Mouse (Mus musculus) liver, embryonic 14.5 days (tissue): ENCODE results near the gene Gabrd. TPM values are rescaled to one million over a fixed set of nuclear protein-coding genes. Genes with fewer than 3 reads are reported as not detected.

ENCODE experiments used
- ATAC-seq: fragments of 200-750 bp; cut with Nextera tagmentation; 2 replicates; pipeline ENCODE4 v1.8.0; 2017; ENCODE audit warnings: moderate number of reproducible peaks, mild to moderate bottlenecking, moderate library complexity; ENCODE audit not compliant: insufficient read depth
- DNase-seq, 3 experiments: peaks; one replicate each; pipeline ENCODE4 v3.0.0-alpha.2; 2012 to 2013; ENCODE audit warnings: low read depth in 3 of 3, low spot score in 3 of 3
- H3K27ac ChIP-seq: fragments of 300-500 bp; sonication (generic); 2 replicates; pipeline ENCODE4 v1.5.1; 2014; ENCODE audit warnings: moderate library complexity, mild to moderate bottlenecking, control low read depth, inconsistent platforms
- H3K27me3 ChIP-seq: fragments of 300-500 bp; sonication (generic); 2 replicates; pipeline ENCODE4 v1.6.1; 2014; ENCODE audit warnings: mild to moderate bottlenecking, low read length, moderate library complexity; ENCODE audit not compliant: control insufficient read depth, insufficient read depth
- H3K36me3 ChIP-seq: fragments of 300-500 bp; sonication (generic); replicated peaks from 2 replicates; pipeline ENCODE4 v1.6.1; 2014; ENCODE audit warnings: low read depth; ENCODE audit not compliant: control insufficient read depth, insufficient read depth
- H3K4me1 ChIP-seq, 2 experiments: fragments of 200-500 bp in 1 of 2; fragments of 300-500 bp in 1 of 2; sonication (generic) in 1 of 2; replicated peaks; 2 replicates each; pipeline ENCODE4 v1.6.1; 2012 to 2014; ENCODE audit warnings: antibody characterized with exemption in 1 of 2, inconsistent platforms in 1 of 2, low read length in 1 of 2; ENCODE audit not compliant: control insufficient read depth in 2 of 2, insufficient read depth in 2 of 2
- H3K4me2 ChIP-seq: fragments of 300-500 bp; sonication (generic); 2 replicates; pipeline ENCODE4 v1.6.1; 2014; ENCODE audit warnings: low read depth, mild to moderate bottlenecking, control low read depth, moderate library complexity
- H3K4me3 ChIP-seq, 2 experiments: fragments of 200-500 bp in 1 of 2; fragments of 300-500 bp in 1 of 2; sonication (generic) in 1 of 2; 2 replicates each; pipeline ENCODE4 v1.5.1; 2012 to 2014; ENCODE audit warnings: low read depth in 2 of 2, low read length in 2 of 2, mild to moderate bottlenecking in 2 of 2, control low read depth in 1 of 2, inconsistent platforms in 1 of 2, moderate library complexity in 1 of 2; ENCODE audit not compliant: insufficient read depth in 1 of 2
- H3K9ac ChIP-seq: fragments of 300-500 bp; sonication (generic); replicated peaks from 2 replicates; pipeline ENCODE4 v1.6.1; 2014; ENCODE audit warnings: mild to moderate bottlenecking, control low read depth, moderate library complexity
- H3K9me3 ChIP-seq: fragments of 300-500 bp; sonication (generic); 2 replicates; pipeline ENCODE4 v1.6.1; 2016; ENCODE audit warnings: low read length, mixed read lengths; ENCODE audit not compliant: control insufficient read depth
- CTCF ChIP-seq: IDR thresholded peaks from 2 replicates; pipeline ENCODE4 v1.5.1; 2016; ENCODE audit warnings: antibody characterized with exemption, low read depth, control low read depth
- EP300 ChIP-seq: IDR thresholded peaks from 2 replicates; pipeline ENCODE4 v1.6.1; 2016; ENCODE audit warnings: antibody characterized with exemption, low read depth
- WGBS: fragments of 180-500 bp; shearing (Covaris S2); extraction: QIAGEN DNeasy Blood & Tissue Kit; methylation state at CpG from one replicate; pipeline ENCODE4 v1.1.7; 2014; ENCODE audit not compliant: insufficient replicate concordance; 5-methylcytosine and 5-hydroxymethylcytosine counted together
- polyA plus RNA-seq, 2 experiments: library from polyadenylated mRNA; depleted of rRNA in 1 of 2; stranded (reverse) in 1 of 2; unstranded in 1 of 2; fragments of >200 nt; fragmentation: Nextera tagmentation in 1 of 2; extraction: Ambion mirVana in 1 of 2; gene quantifications; 2 replicates each; pipeline versions ENCODE4 v1.2.1 to v1.2.3; 2012 to 2014

The Gabrd gene
- polyA plus RNA-seq, 2 experiments, result not detected

DNA sequence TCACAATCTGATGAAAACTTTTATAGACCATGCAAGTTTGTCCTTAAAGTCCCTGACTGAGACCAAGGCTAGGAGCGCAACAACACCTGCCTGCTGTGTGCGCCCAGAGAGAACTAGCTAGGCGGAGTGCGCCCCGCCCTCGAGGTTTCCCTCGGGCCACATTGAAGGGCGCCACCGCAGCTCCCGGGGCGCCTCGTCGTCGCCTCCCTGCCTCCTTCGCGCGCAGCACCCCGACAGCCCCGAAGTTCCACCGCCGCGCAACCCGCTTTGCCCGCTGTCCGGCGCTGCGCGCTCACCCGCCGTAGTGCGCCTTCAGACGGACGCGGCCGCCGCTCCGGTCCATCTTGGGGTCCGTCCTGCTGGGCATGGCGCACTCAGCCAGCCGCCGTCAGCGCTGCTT is 37.1 kb downstream of the Gabrd start:
- no peak for DNase-seq
- Histone ChIP-seq H3K9me3 (no peaks in the 10 kb centered on the region), H3K4me1 (no peaks in the 10 kb centered on the region), H3K9ac (no peak overlapping the region), H3K4me3 (peak overlapping the region; percentile 32 to 37), H3K36me3 (no peaks in the 10 kb centered on the region), H3K27ac (no peak overlapping the region), H3K27me3 (peaks cover 31% of the 10 kb centered on the region), H3K4me2 (no peak overlapping the region)
- ATAC-seq, result peak; percentile 38; the same call in 1 of the 2 replicates
- no peak for TF ChIP-seq EP300
- WGBS, result 2% methylated on average over 42 of the region's 42 CpGs

DNA sequence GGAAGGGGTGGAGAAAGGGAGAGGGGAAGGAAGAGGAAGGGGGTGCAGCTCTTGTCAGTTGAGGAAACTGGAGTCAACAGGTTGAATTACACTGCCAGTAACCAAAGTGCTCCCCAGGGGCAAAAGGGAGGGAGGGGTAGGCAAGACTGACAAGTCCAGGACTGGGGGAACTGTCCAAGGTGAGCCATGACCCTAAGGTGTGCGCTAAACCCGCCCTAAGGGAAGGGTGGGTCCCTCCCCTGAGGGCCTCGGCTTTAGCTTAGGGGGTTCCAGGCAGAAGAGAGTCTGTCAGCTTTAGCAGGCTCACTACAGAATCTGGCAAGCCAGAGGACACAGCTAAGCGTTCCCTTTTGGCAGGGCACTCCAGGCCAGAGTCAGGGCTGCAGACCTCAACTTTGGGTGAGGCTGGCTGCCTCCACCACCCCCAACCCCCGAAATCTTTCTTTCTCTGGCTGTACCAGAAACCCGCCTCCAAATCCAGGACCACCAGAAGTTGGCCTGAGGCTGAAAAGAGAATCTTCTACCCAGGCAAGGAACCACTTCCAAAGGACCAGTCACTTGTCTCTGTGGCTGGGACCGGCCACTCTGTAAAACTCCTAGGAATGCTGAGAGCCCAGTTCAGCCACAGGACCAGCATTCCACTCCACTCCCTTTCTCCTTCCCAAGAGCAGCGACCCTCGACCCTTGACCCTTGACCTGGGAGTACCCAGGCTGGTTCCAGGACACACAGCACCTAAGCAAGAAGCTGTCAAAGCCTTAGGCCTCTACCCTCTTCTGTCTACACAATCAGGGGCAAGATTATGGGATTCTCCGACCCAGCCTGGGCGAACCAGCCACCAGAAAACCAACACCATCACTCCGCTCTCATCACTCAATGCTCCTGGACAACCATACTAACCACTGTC is 38.1 kb downstream of the Gabrd start:
- peaks cover 31% of the 10 kb centered on the region for H3K27me3 ChIP-seq
- TF ChIP-seq CTCF (no peak), EP300 (no peak)
- 31% methylated on average over 12 of the region's 12 CpGs for WGBS
- ATAC-seq, result no peak
- no peaks in the 10 kb centered on the region for H3K4me1 ChIP-seq
- H3K27ac ChIP-seq, result no peak overlapping the region
- no peak overlapping the region for H3K9ac ChIP-seq
- no peaks in the 10 kb centered on the region for H3K9me3 ChIP-seq
- H3K4me3 ChIP-seq, result no peak overlapping the region
- H3K36me3 ChIP-seq, result no peaks in the 10 kb centered on the region
- no peak overlapping the region for H3K4me2 ChIP-seq
- no peak for DNase-seq

DNA sequence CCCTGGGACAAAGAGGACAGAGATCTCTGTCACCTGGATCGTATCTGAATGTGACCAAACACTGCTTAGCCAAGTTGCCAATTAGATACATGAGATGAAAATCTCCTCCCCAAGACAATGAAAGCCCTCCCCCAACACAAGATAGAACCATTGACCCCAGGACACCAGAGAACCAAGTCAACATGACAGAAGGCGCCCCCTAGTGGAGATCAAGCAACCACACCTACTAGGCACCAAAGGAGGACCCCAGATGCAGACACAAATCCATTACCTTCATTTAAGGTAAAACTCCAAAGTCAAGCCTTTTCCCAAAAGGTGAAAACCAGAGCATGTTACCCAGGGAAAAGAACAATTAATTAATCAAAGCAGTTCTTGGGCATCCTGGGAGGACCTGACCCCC is 40.3 kb downstream of the Gabrd start:
- Histone ChIP-seq H3K27me3 (peaks cover 29% of the 10 kb centered on the region), H3K4me3 (no peak overlapping the region), H3K4me2 (no peak overlapping the region), H3K27ac (no peak overlapping the region), H3K4me1 (no peaks in the 10 kb centered on the region), H3K9me3 (no peaks in the 10 kb centered on the region), H3K36me3 (no peaks in the 10 kb centered on the region), H3K9ac (no peak overlapping the region)
- no peak for TF ChIP-seq EP300
- TF ChIP-seq CTCF, result peak; percentile 55
- ATAC-seq, result no peak
- DNase-seq, result no peak
- 35% methylated on average over 2 of the region's 2 CpGs for WGBS

DNA sequence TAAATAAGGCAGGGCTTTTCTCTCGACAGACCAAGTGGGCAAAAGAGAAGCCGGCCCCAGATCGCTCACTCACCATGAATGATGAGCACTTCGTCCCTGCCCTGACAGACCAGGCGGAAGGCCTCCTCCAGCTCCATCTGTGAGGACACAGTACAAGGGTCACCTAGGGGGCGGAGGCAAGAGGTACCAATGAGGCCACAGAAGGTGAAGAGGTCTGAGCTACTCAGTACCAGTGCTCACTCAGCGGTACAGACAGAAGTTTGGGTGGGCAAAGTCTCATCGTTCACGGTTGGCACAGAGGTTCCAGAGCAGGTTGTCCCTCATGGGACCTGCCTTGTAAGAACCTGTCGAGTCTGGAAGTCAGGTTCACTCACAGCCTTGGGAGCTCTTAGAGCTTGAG is 41.6 kb downstream of the Gabrd start:
- H3K4me1 ChIP-seq, result no peaks in the 10 kb centered on the region
- no peaks in the 10 kb centered on the region for H3K9me3 ChIP-seq
- WGBS, result 66% methylated on average over 10 of the region's 10 CpGs
- no peak overlapping the region for H3K9ac ChIP-seq
- DNase-seq (no peak), ATAC-seq (no peak)
- no peak overlapping the region for H3K27ac ChIP-seq
- no peak overlapping the region for H3K4me2 ChIP-seq
- TF ChIP-seq EP300, result no peak
- no peak for TF ChIP-seq CTCF
- no peak overlapping the region for H3K4me3 ChIP-seq
- no peaks in the 10 kb centered on the region for H3K36me3 ChIP-seq
- peaks cover 17% of the 10 kb centered on the region for H3K27me3 ChIP-seq

DNA sequence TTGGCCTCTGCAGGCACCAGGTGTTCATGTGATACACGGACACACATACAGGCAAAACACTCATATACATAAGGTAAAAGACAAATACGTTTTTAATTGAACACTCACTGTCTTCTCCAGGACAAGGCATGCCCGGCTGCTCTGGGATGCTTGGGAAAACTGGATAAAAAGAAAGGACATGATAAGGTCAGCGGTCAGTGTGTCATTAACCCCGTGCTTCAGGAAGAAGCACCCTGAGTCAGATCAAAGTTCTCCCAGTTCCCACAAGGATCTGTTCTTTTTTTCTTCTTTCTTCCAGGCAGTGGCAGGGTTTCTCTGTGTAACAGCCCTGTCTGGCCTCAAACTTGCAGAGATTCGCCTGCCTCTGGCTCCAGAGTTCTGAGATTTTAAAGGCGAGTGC is 43.4 kb downstream of the Gabrd start:
- Histone ChIP-seq H3K9ac (no peak overlapping the region), H3K4me1 (no peaks in the 10 kb centered on the region), H3K27me3 (peaks cover 1% of the 10 kb centered on the region; the same call in 1 of the 2 replicates), H3K36me3 (no peaks in the 10 kb centered on the region), H3K4me2 (no peak overlapping the region), H3K9me3 (no peaks in the 10 kb centered on the region), H3K4me3 (no peak overlapping the region), H3K27ac (no peak overlapping the region)
- no peak for DNase-seq
- TF ChIP-seq CTCF, result no peak
- TF ChIP-seq EP300, result no peak
- 54% methylated on average over 7 of the region's 7 CpGs for WGBS
- no peak for ATAC-seq
